Mouse (Mus musculus) cerebellum, adult 11-12 months (tissue): ENCODE measurements around the gene Gramd1b.

Experiments used
- DNase-seq: peaks from one replicate; pipeline ENCODE4 v3.0.0; 2022

Gramd1b gene

DNA sequence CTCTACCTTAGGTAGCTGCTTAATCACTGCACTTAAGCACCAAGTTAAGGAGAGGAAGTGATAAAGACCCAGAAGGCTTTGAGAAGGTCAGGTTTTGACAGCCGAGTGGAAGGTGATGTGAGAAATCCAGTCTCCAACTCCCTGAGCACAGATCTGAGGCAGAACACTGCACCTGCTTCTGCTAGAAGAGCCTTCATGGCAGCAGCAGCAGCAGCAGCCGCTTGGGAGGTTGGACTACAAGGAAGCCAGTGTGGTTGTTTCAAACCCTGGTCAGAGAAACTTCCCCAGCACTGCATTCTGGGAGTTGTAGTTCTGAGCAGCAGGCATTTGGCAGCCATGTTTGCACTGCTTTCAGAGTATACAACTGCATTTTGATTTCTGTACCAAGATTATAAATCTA lies 134.1 kb downstream of the Gramd1b start:
- peak; percentile 57 for DNase-seq

DNA sequence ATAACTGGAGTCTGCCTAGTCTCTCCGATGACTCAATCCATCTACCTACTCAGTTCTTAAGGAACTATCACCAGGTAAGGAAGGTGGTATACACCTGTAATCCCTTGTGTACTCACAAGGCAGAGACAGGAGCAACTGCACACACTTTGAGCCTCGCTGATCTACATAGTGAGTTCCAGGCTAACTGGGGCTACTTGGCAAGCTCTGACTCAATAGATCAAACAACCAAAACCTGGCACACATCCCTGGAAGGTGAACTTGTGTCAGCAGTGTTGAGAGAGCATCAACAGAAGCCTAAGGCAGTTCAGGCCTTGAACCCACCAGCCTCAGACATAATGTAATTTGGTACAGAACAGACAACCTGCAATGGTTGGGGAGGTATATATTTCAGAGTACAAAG lies 135.0 kb downstream of the Gramd1b start:
- DNase-seq, result peak; percentile 41

DNA sequence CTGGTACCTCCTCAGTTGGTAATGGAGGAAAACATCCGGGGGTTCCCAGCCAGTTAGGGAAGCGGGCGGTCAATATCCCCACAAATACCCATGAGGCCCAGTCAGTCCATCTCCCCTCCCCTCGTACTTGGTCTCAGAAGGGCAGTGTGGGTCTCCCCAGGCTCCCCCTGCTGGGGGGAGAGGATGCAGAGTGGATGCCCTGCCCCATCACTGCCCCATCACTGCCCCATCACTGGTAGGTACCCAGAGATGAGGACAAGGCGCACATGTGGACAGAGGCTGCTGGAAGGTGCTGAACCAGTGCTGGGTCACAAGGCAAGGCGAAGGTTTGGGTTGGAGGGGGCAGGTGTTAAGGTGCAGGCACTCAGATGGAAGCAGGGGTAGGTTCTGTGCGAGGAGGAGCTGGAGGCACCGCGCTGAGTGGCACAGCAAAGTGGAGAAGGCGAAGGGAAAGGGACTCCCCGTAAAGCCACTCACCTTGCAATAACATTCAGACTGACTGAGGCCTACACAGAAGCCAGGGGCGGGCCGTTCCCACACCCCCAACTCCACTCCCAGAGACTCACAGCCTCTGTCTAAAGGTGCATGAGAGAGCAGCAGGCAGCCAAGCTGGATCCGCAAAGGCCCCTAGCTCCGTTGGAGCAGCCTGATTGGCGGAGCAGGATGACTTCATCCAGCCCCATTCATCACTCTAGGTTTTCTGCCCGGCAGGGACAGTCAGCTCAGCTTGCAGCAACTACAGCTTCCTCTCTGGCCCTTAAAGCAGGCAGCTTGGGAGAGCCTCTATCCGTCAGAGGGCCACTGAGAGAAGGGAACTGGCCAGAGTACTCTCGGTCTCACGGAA lies 139.1 kb downstream of the Gramd1b start:
- DNase-seq, result peak; percentile 82

DNA sequence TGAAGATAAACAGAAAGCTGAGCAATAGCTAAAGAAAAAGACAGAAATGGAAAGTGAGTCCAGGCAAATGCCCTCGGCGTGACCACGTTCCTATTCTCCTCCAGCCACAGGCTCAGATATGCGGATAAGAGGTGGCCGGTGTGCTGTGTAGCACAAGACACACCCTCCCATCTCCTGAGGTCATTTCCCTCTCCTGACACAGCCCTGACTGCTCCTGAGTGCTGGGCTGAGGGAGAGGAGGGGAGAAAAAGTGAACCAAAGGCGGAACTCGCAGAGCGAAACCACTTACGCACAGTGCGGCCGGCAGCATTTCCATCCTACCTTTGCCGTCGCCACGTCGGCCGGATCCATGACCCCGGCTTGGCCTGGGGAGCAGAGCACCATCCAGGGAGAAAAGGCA lies 139.8 kb downstream of the Gramd1b start:
- DNase-seq, result no peak

DNA sequence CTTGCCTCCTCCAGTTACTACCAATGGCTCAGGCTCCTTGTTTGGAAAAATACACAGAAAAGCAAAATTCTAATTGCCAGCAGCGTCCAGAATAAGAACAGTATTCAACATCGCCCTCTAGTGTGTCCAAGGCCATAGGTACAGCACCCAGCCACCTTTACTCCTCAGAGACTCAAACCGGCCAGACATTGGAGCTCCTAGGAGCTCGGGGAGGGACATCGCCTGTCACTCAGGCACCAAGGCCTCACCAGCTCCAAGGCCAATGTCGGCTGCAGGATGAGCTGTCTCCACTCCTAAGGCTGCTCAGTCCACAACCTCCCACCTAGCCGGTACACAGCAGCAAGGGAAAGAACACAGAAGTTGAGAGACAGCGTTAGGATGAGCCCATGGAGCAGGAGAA lies 140.3 kb downstream of the Gramd1b start:
- DNase-seq, result peak; percentile 87

DNA sequence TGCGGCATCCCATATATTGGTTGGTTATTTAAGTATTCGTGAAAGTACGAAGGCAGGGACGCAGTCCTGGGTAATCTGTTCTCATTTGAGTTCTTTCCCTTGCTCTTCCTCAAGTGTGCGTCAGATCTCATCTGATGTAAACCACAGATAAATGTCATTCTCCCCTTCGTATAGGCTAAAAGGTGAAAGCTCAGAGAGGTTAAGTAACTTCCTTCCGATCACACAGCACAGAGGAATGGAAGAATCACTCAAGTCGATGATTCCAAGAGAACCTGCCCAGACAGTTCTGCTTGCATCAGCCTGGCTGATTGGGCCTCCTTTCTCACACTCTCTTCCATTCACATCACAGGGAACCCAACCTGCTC lies 140.8 kb downstream of the Gramd1b start:
- DNase-seq, result no peak

DNA sequence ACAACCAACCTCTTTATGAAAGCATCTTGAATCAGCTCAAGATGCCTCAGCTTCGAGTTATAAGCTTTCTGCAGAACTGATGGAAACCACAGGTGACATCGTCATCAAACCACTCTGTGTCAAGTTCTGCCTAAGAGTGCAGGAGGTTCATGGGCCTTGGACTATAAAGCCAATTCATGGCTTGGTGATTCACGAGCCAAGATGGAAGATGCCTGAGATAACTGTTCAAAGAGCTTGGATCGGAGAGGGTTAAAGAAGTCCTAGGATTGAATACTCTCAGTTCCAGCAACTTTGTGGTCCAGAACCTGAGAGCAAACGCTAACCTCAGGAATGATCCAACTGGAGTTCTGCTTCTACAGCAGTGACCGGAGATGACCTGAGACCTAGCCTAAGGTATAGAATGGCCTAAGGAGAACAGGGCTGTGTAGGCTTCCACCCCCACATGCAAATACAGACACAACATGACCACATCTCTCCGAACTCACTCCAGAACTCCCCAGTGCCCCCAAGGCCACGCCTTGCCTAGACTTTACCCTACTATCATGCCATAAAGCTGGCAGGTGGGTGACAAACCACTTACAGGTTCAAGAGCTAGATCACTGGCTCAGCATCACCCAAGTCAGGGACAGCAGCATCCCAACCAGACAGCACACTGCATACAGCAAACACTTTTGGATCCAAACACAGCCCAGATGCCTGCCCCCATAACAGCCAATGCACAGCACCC lies 141.4 kb downstream of the Gramd1b start:
- no peak for DNase-seq

DNA sequence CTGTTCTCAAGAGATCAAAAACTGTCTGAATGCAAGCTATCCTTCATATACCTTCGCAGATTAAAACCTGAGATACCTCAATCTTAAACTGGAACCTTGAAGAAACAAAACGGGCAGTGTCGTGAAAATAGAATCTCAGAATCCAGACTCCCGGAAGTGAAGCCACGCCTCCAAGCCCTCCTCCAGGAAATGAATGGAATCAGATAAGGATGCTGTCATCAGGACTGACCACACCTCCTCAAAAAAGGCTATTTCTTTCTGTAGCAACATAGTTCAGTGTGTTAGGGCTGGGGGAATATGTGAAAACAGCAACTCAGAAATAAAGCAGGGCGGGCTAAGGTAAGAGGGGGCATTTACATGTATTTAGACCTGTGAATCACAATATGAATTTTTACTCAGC lies 142.0 kb downstream of the Gramd1b start:
- DNase-seq, result no peak

DNA sequence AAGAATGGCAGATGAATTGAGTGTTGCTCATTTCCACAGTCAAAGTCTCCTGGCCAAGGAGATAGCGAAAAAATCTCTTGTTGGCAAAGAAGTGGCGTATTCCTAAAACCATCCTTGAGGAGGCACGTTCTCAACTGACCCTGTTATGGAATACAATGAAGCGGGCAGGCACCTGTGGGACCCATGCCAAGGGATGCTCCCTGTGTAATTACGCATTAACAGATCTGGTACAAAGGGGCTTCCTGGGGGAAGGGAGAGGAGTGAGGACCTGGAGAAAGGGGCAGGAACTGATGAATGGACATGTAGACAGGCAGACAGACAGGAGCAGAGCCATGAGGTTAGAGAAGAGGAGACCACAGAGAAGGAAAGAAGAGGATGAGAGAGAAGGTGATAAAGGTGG lies 146.4 kb downstream of the Gramd1b start:
- DNase-seq, result peak; percentile 64

DNA sequence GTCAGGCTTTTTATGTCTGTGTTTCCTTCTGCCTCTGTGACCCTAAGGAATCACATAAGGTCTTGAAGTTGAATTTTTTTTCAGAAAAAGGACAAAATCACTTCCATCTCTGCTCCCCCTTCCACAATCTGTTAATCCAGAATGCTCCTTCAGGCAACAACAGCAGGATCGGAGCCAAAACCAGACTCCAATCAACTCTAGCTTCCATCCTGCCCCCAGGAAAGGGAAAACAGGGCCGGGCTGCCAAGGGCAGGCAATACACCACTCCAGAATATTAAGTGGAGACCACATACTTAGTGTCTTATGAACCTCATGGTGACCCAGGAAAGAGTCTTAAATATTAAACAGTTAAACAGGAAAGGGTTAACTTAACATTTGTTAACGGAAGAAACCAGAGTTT lies 148.7 kb downstream of the Gramd1b start:
- DNase-seq, result peak; percentile 78

DNA sequence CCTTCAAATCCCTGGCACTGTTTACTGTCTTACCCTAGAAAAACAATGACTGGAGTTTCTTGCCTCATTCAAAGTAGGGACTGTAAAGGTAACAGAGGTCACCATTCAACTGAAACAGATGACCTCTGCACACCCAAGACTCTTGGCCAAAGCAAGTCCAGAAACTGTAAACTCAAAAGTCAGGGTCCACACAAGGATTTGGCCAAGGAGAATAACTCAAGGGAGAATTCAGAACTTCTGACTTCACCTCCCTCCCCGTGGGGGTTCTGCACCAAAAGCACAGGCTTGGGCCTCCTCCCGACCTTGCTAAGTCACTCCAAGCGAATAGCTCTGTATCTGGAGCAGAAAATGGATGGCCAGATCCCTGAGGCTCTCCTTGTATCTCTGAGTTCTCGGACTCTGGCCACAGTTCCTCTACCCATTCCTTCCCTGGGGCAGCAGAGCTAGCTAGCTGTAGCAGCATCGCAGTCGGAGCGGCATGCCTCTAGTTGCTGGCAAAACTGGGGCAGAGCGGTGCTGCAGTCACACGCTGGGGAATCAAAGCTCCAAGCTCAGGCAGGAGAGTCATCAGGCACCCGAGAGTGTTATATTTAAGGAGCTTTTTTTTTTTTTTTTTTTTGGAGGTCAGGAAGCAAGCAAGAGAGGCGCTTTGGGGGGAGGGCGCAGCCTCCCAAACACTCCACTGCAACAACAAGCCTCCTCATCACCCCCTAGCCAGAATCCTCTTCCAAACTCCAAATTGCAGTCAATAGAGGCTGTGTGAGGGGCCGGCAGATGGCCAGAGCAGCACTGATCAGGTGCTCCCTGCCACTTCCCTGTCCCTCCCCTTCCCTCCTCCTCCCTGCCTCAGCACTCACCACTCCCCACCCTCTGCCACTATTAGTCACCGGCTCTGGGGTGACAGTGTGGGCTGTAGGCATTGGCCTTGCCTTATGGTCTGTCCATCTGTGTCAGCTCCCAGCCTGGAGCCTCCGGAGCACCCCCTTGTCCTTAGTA lies 149.5 kb downstream of the Gramd1b start:
- peak; percentile 97 for DNase-seq

DNA sequence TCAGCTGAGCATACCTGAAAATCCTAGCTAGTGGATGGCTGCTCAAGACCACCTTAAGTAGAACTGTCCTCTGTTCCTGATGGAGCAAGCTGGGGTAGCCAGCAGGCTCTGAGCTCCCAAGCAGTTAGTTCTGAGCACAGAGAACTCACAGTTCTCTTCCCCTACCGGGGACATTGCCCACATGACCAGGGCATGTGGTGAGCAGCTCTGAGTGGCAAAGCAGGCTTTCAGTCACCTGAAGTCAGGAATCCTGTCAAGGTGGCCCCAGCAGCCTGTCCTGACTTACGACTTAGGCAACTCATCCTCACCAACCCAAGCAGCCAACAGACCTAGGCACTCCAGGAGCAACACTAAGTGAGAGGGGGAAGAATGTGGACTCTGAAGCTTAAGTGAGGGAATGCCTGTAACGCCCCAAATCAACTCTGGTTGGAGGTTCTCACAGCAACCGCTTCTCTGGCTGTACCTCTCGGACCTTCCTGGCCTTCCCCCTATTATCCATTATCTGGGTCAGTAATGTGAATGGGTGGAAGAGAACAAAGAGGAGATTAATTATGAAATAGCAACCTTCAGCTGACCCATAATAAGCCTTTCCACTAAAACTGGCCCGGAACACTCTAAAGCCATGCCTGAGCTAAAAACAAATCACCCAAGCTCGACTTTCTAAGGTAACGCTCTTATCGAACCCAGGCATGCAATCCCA lies 154.3 kb downstream of the Gramd1b start:
- peak; percentile 66 for DNase-seq

DNA sequence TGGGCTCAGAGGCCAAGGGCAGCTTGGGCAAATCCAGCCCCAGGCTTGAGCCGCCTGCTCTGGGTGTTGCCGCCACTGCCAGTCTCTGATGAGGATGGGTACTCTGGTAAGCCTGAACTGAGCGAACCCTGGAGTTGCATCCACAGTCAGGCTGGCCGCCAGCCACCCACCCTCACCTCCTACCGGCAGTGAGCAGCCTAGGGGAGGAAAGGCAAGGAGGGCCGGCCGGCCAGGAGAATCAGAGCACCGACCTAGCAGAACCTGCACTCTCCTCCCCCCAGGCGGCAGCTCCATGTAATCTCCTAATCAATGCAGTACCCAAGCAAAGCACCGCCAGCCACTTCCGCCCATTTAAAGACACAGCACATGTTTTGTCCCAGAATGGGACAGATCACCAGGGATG lies 155.0 kb downstream of the Gramd1b start:
- DNase-seq, result peak; percentile 91

DNA sequence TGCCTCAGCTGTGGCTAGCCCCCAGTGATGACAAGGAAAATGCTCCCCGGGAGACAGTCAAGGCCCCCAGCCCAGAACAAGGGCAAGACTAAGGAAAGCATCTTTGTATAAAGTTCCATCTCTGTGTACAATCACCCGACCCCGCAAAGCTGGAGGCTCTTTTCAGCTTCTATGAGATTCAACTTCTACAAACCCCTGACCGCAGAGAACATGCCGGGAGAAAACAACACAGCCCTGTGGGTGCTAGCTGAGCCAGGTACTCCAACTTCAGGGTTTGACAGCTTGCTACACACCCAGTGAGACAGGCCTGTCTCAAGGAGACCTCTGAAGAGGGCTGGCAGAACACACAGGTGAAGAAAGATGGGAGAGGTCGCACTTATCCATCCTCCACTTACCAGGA lies 155.7 kb downstream of the Gramd1b start:
- DNase-seq, result no peak

DNA sequence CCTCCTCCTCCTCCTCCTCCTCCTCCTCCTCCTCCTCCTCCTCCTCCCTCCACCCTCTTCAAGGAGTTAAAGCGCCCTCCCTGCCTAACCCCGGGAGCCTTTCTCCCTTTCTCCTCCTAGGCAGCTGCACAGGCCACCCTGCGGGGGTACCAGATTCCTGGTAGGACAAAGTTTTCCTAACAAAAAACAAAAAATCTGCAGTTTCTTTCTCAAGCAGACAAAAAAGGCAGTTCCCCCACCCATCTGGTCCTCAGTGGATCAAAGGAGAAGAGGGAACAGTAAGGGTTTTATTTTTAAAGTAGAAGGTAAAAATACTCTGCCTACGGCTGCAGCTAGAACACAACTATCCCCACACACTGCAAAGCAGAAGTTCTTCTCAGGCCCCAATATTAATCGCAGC lies 156.2 kb downstream of the Gramd1b start:
- no peak for DNase-seq

DNA sequence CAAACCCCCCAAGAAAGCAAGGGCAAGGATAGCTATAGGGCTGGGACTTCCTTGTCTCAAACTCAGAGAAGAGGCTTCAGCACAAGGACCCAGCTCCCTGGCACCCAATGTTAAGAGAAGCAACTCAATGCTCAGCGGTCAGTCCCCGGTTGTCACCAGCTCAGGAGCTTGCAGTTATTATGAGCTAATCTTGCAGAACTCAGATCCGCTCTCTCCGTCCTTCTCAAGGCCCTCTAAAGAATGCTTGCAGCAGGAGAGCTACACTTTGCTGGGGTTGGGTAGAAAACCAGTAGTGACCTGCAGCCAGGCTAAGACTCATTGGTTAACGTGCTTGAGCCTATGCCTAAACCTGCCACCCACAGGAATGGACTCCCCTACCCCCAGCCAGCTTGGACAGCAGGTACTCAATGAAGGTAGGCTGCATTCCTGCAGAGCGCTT lies 156.6 kb downstream of the Gramd1b start:
- DNase-seq, result peak; percentile 63

DNA sequence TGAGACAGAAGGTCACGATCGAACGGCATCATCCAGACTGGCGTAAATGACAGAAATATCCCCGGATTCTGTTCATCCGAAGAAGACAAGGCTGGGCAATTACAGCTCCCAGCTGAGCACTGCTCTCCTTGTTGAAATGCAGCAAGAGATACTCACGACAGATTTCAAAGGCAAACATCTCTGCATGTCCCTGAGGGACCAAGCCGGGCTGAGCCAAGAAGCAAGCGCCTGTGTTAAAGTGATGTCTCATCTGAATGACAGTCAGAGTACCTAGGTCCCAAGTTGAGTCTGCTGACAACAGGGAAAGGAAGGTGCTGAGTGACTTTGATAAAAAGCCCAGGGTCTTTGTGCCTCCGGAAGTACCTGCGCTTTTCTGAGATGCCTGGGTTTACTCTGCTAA lies 157.1 kb downstream of the Gramd1b start:
- DNase-seq, result no peak

DNA sequence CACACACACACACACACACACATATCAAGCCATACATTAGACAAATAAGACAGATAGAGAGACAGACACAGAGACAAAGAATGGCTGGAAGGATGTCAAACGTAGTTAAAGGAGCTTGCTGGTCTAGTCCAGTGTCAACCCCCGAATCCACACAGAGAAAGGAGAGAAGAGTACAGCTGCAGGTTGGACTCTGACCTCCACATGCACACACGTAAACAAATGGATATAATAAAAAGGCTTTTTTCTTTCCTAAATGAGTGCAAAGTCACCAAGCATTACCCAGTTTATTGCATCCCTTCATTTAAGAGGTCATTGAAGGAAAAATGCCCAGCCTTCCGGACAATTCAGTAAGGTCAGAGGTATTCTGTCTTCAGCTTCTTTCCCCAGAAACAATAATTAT lies 161.0 kb downstream of the Gramd1b start:
- no peak for DNase-seq

DNA sequence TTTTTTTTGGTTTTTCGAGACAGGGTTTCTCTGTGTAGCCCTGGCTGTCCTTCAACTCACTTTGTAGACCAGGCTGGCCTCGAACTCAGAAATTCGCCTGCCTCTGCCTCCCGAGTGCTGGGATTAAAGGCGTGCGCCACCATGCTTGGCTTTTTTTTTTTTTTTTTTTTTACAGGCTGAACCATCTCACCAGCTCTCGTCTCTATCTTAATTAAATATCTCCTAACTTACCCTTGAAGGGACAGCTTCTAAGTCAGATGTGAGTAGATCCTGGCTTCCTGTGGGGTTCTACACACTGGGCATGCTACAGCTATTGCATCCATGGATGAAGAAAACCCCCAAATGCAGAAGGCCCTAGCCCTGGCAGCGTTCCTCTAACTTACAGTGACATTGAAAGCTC lies 164.4 kb downstream of the Gramd1b start:
- DNase-seq, result no peak

DNA sequence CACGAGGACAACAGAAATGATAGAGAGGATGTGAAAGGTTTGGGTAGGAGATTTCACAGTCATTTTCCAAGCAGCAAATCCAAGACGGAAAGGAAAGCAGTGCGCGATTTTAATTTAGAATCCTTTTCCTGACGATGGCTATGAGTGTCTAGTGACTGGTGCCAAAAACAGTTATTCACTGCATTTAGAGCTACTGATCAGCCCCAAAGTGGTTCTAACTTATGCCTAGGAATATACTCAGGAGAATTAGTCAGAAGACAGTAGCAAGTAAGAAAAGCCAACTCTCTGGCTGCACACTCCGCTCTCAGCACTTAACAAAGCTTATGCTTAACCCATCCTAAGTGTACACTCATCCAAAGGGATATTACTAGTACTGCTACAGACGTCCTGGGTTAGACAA lies 166.9 kb downstream of the Gramd1b start:
- no peak for DNase-seq

DNA sequence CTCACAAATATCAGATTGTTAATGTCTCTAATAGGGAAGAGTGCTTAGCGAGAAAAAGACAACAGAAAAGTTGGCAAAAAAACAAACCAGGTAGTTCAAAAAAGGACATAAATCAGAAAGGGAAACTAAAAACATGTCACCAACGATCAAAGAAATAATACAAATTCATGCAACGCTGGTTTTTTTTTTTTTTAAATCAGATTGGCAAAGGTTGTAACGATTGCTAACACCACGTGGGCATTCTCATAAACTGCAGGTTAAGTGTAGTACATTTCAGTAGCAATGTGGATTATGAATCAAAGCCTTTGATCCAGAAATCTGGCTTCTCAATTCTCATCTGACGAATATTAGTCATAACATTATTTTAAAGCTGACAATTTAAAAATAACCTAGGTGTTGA lies 169.2 kb downstream of the Gramd1b start:
- no peak for DNase-seq

DNA sequence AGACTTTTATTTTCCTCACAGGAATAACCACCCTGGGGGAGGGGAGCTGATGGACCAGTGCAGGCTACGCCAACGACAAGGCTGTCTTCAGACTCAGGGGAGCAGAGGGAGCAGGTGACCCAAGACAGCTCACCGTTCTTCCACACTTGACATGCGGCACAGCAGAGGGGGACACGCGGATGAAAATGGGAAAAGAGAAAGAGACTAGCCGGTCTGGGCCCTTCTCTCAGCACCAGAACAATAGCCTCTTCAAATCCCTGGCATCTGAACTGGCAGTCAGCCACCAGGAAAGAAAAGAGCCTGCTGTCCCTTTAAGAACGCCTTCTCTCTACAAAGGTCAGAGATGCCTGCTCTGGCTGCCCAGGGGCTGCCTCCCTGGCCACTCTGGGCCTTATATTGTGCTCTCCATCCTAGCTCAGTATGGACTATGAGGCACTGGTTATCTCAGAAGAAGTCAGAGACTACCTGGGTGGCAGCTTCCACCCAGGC lies 172.7 kb downstream of the Gramd1b start:
- no peak for DNase-seq
